Mouse (Mus musculus) gastrocnemius, postnatal 4 days (tissue): Measurements from ENCODE around the gene Psmf1. TPM values are rescaled to one million over a fixed set of nuclear protein-coding genes. Genes with fewer than 3 reads are reported as not detected.
A peak's percentile ranks its signal among the peaks of the same experiment; 100 is the strongest.

Experiments
- DNase-seq, 2 experiments: peaks; one replicate each; pipeline ENCODE4 v3.0.0; 2021 to 2022; ENCODE audit warnings: low spot score in 2 of 2, mixed read lengths in 2 of 2
- long read RNA-seq, 2 experiments: library from polyadenylated mRNA; stranded (forward); transcript quantifications; one replicate each; pipeline ENCODE4 v2.0.0; 2021
- total RNA-seq, 2 experiments: library from RNA; stranded (reverse); gene quantifications; 2 replicates each; pipeline ENCODE4 v1.2.3; 2021

The Psmf1 gene
- total RNA-seq, result 10 to 100 TPM; 30.6 to 31.5 TPM
- long read RNA-seq, experiment 1, transcript Psmf1-201 (7 exons, 3,809 nt), result major isoform, 49 of 55 reads
- long read RNA-seq, experiment 1, partial matches to known transcripts, result 1 of 55 reads
- long read RNA-seq, experiment 1, other reads (novel, unspliced or antisense), result 4 of 55 reads
- long read RNA-seq, experiment 2, transcript Psmf1-201 (7 exons, 3,809 nt), result major isoform, 43 of 55 reads
- long read RNA-seq, experiment 2, partial matches to known transcripts, result 6 of 55 reads
- long read RNA-seq, experiment 2, other reads (novel, unspliced or antisense), result 3 of 55 reads

- no peak for DNase-seq
Observed at GRCm38 (mm10) chr2:151743845-151744244, at the start of gene Psmf1. Gene Psmf1, minus strand, starts transcription at chr2:151744186.

GRCm38 (mm10) chr2:151791156-151791555 lies 47.2 kb upstream of the Psmf1 start:
- no peak for DNase-seq

- DNase-seq, result no peak
Observed at GRCm38 (mm10) chr2:151790169-151790568, 46.2 kb upstream of the Psmf1 start.

DNA sequence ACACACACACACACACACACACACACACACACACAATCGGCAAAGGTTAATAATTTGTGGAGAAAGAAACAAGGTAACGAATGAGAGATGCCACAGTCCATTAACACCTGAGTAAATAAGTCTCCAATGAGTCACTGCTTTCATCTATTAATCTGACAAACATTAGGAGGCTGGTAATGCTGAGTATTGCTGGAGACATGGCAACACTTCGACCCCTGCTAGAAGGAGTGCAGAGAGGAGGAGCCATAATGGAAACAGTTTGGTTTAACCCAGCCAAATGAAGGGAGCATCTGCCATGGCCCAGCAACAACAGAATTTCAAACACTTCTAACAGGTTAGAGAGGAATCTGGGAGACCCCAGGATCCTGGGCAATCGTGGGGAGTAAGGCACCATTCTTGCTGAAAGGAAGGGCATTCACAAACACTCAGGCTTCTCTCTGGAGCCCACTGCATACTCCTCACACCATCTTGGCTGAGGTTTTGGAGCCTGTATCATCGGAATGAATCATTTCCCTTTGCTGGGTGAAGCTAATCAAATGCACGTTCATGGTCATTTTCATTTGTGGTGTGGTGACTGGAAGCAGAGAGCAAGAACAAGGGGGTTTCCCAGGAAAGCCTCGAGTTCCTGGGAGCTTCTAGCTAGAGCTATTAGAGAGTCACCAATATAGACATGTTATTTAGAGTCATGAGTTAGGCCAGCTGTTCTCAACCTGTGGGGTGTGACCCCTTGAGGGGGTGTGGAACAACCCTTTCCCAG lies 44.4 kb upstream of the Psmf1 start:
- DNase-seq, result no peak

DNA sequence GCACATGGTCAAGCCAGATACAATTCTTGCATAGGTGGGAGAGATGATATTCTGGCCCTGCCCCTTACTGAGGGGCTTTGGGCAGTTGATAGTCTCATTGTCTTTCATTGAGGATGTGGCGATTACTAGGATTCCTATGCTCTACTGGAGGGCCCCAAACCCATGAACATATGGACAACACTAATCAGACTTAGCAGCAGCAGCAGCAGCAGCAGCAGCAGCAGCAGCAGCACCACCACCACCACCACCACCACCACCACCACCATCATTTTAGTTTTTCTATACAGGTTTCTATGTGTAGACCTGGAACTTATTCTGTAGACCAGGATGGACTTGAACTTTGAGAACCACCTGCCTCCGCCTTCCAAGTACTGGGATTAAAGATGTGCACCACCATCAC lies 39.5 kb upstream of the Psmf1 start:
- DNase-seq, result no peak

- no peak for DNase-seq
Observed at GRCm38 (mm10) chr2:151777366-151777765, 33.4 kb upstream of the Psmf1 start.

DNA sequence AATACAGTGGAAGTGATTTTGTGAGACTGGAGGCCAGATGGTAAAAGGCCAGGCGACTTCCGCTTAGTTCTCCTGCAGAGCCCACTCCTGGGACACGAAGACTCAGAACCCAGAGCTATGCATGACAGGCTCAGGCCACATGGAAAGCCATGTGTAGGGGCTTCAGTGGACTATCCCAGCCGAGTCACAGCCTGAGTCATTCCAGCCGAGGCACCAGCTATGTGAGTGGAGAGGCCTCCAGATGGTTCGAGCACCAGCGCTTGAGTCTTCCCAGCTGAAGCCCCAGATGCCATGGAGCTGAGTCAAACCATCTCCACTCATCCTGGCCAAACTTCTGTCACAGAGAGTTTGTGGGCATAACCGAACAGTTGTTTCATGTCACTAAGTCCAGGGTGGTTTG lies 29.5 kb upstream of the Psmf1 start:
- DNase-seq, result no peak

GRCm38 (mm10) chr2:151772169-151772568 lies 28.2 kb upstream of the Psmf1 start:
- DNase-seq, result no peak

DNA sequence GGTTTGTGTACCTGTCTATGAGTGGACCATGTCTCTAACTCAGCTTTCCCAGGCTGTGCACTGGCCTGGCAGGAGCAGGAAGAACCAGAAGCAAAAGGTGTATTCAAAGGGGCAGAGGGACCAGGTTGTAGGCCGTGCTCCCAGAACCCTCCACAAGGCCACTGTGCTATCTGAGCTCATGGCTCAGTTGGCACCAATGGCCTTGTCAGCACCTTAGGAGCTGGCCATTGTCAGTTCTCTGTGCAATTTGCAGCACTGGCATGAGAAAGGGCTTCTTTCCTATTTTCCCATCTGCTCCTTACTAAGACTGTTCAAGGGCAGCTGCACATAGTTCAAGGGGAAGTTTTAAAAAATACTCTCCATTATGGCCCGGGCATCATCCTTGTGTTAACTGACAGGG lies 20.6 kb upstream of the Psmf1 start:
- DNase-seq, result no peak

DNA sequence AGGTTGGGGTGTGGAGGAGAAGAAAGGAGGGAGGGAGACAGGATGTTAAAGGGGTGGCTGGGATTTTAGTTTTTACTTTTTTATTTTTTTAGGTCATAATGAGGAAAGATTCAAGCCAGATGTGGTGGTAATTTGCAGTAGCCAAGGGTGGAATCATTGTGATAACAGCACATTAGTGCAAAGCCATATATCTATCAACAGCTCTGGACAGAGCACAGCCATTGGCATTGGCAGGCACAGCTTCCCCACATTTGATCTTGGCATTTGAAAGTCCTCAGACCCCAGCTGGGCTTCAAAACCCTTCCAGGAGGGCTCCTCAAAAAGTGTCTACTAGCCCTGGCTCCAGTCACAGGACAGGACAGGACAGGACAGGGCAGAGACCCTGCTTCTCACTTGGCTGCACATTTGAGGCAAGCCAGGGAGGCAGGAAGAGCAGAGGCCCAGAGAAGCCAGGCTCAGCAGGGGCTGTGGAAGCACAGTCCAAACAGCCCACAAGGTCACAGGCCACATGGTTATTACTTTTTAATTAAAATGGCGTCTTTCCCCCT lies 14.9 kb upstream of the Psmf1 start:
- DNase-seq, result no peak

- no peak for DNase-seq
Observed at GRCm38 (mm10) chr2:151757451-151757850, 13.5 kb upstream of the Psmf1 start.

DNA sequence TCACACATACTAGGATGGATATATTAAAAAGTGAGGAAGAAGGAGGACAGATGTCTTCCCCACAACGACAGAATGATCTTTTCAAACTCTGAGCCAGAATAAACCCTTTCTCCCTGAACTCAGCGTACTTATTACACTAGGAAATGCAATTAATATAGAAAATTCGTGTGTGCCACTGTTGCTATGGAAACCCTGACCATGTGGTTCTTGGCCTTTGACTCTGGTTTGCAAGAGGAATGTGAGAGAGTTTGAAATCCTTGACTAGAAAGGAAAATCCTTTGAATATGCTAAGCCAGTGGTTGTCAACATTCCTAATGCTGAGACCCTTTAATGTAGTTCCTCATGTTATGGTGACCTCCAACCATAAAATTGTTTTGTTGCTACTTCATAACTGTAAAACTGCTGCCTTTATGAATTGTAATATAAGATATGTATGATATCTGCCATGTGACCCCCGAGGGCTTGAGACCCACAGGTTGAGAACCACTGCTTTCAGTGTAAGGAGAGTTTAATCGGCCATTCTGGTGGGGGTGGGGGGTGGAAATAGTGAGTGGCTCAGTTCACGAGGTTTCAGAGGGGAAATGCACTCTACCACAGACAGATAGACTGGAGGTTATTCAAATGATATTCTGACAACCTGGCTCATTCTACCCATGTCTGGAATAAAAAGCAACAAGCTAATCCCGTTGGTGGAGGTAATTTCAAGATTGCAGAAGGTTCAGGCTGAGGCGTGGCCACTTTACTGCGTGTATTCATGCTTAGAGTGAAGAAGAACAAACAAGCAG lies 12.5 kb upstream of the Psmf1 start:
- no peak for DNase-seq

GRCm38 (mm10) chr2:151751330-151751729 lies 7.3 kb upstream of the Psmf1 start:
- no peak for DNase-seq

DNA sequence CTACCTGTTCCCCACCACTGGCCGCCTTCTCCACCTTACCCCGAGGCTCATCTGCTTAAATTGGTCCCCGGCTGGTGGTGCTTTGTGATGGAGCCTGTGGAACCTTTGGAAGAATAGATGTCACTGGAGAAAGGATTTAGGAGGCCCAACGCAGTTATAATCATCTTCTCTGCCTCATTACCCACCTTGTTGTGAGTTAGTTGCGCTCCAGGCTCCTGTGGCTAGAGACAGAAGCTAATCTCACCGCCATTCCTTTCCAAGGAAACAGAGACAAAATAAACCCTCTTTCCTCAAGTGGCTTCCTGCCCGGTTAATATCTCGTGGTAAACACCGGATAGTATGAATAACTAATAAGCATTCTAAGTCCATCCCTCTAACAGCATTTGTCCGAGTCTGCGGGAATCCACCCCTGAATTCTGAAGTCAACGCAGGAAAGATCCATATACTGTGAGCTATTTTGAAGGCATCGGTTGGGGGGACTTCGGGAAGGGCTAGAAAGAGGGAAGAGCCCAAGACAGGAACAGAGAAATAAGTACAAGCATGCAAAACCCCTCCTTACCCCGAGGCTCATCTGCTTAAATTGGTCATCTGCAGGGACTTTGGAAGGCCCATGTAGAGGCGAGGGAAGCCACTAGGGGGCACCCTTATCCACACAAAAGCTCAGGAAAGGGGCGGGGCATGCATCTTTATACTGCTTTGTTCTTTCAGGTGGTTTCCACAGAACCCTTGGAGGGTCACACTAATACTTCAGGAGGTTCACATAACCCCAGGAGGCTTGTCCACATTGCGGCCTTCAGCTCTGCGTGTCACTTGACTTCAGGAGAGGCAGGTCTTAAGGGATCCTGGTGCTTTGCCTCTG lies 4.1 kb upstream of the Psmf1 start:
- peak; percentile 44 to 64 for DNase-seq

GRCm38 (mm10) chr2:151742850-151743679 lies 921 bp downstream of the Psmf1 start:
- DNase-seq, result no peak

DNA sequence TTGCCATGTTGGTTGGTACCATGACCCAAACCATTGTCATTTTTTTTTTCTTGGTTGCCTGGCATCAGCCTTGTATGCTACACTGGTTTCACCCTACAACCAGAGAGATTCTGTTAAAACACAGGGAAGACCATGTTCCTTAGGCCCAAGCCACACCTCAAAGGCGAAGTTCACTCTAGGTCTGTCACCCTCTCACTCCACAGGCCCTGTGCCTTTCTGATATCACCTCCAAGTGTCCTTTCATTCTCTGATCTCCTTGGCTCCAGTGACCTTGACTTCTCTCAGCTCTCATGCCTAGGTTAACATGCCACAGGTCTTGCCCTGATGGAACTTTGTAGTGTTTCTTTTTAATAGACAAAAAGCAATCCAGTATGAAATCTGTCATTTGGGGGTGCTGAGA lies 1.9 kb downstream of the Psmf1 start:
- no peak for DNase-seq

DNA sequence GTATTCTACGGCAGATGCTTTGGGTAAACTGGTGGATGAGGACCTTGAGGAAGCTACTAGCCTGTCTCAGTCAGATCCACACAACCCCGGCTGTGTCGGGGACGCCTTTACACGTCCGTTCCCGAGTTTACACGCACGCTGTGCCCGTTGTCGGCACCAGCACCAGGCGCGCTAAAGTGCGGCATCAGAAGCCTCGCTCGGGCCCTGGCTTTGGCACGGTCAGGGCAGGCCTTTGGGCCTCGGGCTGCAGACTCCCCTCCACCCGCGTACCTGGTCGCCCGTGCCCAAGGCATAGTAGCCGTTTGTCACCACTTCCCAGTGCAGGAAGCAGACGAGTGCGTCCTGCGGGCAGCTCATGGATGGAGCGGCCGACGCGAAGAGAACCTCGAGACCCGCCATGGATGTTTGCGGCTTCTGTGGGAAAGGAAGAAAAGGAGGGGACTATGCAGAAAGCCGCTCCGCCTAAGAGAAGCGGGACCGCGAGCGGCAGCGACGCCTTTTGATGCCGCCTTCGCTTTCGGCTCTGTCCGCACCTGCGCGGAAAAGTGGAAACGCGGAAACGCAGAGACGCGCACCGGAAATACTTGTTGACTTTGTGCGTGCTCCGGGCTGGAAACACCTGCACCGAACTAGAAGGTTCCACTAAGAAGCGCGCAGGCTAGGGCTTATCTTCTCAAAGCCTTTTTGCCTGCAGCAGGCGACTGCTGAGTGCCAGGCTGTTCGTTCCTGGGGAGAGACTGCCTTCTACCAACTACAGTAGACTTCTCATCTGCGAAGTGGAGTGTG lies 3.1 kb downstream of the Psmf1 start:
- DNase-seq, result peak; percentile 58 to 86

- no peak for DNase-seq
Observed at GRCm38 (mm10) chr2:151739505-151739904, 4.5 kb downstream of the Psmf1 start.

- no peak for DNase-seq
Observed at GRCm38 (mm10) chr2:151739081-151739480, 4.9 kb downstream of the Psmf1 start.
